Mouse (Mus musculus) brown adipose tissue, adult 24 weeks (tissue): ENCODE measurements around the gene Rhobtb1. TPM values are rescaled to one million over a fixed set of nuclear protein-coding genes. Genes with fewer than 3 reads are reported as not detected.

ENCODE experiments used
- H3K27ac ChIP-seq: fragments of 200-500 bp; replicated peaks from 2 replicates; pipeline ENCODE4 v1.5.1; 2012; ENCODE audit warnings: low read depth, mild to moderate bottlenecking, low read length
- H3K4me1 ChIP-seq: fragments of 200-500 bp; 2 replicates; pipeline ENCODE4 v1.6.1; 2012; ENCODE audit warnings: low read length, mixed read lengths; ENCODE audit not compliant: control insufficient read depth, insufficient read depth, insufficient read length
- H3K4me3 ChIP-seq: fragments of 200-500 bp; 2 replicates; pipeline ENCODE4 v1.5.1; 2012; ENCODE audit warnings: low read depth, mild to moderate bottlenecking, low read length, moderate library complexity; ENCODE audit not compliant: insufficient read depth
- polyA plus RNA-seq: library from polyadenylated mRNA; stranded (reverse); fragments of >200 nt; gene quantifications from 2 replicates; pipeline ENCODE4 v1.2.4, GENCODE M21; 2012; ENCODE audit not compliant: missing spikeins, insufficient read depth, insufficient read length

Rhobtb1 gene
- polyA plus RNA-seq, 1 experiment, result 4.8 TPM

- no peak overlapping the region for H3K4me3 ChIP-seq
- peaks cover 6% of the 10 kb centered on the region; the same call in 1 of the 2 replicates for H3K4me1 ChIP-seq
- no peak overlapping the region for H3K27ac ChIP-seq
These were observed 127.8 kb downstream of the Rhobtb1 start for GRCm38 (mm10) chr10:69278764-69279606.

- H3K4me1 ChIP-seq, result 0 out of 2 replicates have a peak, but pooled peaks cover 2% of the 10 kb centered on the region
- H3K27ac ChIP-seq, result no peak overlapping the region
- no peak overlapping the region for H3K4me3 ChIP-seq
These were observed 128.4 kb downstream of the Rhobtb1 start for GRCm38 (mm10) chr10:69279607-69279978.

GRCm38 (mm10) chr10:69286939-69287338 is 135.7 kb downstream of the Rhobtb1 start:
- peaks cover 4% of the 10 kb centered on the region; the same call in 1 of the 2 replicates for H3K4me1 ChIP-seq
- peak overlapping the region; percentile 33 for H3K27ac ChIP-seq
- no peak overlapping the region for H3K4me3 ChIP-seq

DNA sequence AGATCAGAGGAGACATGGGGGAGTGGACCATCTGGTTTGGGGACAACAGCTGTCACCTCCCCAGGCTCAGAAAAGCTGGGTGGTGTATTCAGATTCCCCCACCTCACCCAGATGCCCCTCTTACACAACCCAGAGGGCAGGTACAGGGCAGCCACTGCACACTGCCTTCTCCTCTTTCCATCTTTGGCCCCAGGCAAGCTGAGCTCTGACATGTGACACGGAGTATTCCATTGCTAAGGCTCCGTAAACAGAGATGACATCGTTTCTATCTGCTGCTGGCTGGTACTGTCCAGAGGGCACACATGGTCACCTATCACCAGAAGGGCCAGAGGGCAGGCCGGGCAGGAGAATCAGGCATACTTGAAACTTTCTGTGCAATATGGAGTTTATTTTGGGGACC is 136.9 kb downstream of the Rhobtb1 start:
- Histone ChIP-seq H3K4me3 (no peak overlapping the region), H3K27ac (no peak overlapping the region), H3K4me1 (peaks cover 4% of the 10 kb centered on the region; the same call in 1 of the 2 replicates)

- Histone ChIP-seq H3K4me3 (no peak overlapping the region), H3K4me1 (peaks cover 4% of the 10 kb centered on the region; the same call in 1 of the 2 replicates), H3K27ac (no peak overlapping the region)
These were observed 137.5 kb downstream of the Rhobtb1 start for GRCm38 (mm10) chr10:69288720-69289119.

- Histone ChIP-seq H3K4me1 (peaks cover 4% of the 10 kb centered on the region; the same call in 1 of the 2 replicates), H3K27ac (peak overlapping the region; percentile 14), H3K4me3 (no peak overlapping the region)
These were observed 139.5 kb downstream of the Rhobtb1 start for GRCm38 (mm10) chr10:69290736-69291135.

GRCm38 (mm10) chr10:69295919-69296318 is 144.7 kb downstream of the Rhobtb1 start:
- H3K4me1 ChIP-seq, result peaks cover 3% of the 10 kb centered on the region; the same call in 1 of the 2 replicates
- H3K27ac ChIP-seq, result no peak overlapping the region
- no peak overlapping the region for H3K4me3 ChIP-seq

GRCm38 (mm10) chr10:69299985-69300384 is 148.8 kb downstream of the Rhobtb1 start:
- Histone ChIP-seq H3K4me1 (peaks cover 3% of the 10 kb centered on the region; the same call in 1 of the 2 replicates), H3K4me3 (no peak overlapping the region), H3K27ac (peak overlapping the region; percentile 35)

DNA sequence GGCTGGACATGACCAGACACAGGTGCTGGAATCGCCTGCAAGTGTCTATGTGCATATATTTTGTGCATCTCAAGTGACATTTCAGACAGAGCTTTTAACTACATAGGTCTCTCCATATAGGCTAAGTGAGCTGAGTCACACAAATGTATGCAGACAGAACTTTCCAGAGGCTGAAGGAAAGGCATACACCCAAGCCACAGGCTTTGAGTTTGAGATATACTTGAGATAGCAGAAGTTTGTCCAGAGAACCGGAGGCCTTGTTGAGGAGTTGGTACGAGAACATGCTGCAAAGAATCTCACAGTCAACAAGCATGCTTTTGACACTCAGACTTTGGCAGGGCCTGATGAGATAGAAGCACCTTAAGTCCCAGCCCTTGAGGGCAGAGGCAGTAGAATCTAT is 151.4 kb downstream of the Rhobtb1 start:
- H3K4me1 ChIP-seq, result peaks cover 7% of the 10 kb centered on the region; the same call in 1 of the 2 replicates
- no peak overlapping the region for H3K4me3 ChIP-seq
- H3K27ac ChIP-seq, result no peak overlapping the region

DNA sequence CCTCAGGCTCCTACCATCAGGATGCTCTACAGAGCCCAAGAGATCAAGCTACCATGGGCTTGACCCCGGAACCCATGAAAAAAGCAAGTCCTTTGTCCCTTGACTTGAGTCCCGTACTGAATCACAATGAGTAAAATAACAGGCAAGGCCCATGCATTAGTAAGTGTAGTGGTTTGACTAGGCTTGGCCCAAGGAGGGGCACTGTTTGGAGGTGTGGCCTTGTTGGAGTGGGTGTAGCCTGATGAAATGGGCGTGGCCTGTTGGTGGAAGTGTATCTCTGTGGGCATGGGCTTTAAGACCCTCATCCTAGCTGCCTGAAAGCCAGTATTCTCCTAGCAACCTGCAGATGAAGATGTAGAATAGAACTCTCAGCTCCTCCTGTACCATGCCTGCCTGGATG is 153.6 kb downstream of the Rhobtb1 start:
- Histone ChIP-seq H3K4me1 (peaks cover 4% of the 10 kb centered on the region; the same call in 1 of the 2 replicates), H3K4me3 (no peak overlapping the region), H3K27ac (no peak overlapping the region)

DNA sequence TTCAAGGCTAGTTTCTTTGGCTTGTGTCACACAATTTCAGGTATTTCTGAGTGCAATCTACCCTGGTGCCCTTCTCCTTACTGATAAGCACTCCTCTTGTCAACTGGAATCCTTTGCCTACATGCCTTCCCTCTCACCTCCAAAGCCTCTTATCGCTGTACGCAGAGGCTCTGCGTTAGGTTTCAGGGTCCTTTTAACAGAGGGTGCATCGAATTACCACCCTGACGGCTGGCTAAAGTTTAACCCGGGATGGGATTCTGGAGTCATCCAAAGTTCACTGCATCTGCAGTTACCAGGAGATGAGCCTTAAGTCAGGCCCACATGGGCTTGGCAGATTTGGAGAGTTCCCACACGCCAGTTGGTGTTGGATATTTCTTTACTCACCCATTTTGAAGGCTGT is 154.4 kb downstream of the Rhobtb1 start:
- no peak overlapping the region for H3K4me3 ChIP-seq
- H3K4me1 ChIP-seq, result peaks cover 4% of the 10 kb centered on the region; the same call in 1 of the 2 replicates
- no peak overlapping the region for H3K27ac ChIP-seq

GRCm38 (mm10) chr10:69306205-69306604 is 155.0 kb downstream of the Rhobtb1 start:
- Histone ChIP-seq H3K4me1 (peaks cover 4% of the 10 kb centered on the region; the same call in 1 of the 2 replicates), H3K27ac (0 out of 2 replicates have a peak overlapping the region, but pooled peaks have one; percentile 1), H3K4me3 (no peak overlapping the region)

DNA sequence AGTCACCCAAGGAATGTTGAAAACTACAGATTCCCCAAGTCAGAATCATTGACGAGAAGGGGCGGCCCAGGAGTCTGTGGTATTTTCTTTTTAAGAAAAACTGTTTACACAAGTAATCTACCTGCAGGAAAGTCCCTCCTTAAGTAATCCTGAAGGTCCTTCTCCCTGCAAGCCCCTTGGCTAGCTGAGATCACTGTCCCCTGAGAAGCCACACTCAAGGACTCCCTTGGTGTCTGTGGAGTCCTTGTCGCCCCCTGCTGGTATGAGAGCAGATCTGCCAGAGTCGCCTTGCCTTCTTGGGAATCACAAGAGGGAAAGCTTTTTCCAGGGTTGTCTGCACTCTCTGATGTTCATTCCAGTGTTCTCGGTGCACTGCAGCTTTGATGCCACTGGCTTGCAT is 155.8 kb downstream of the Rhobtb1 start:
- peaks cover 4% of the 10 kb centered on the region; the same call in 1 of the 2 replicates for H3K4me1 ChIP-seq
- no peak overlapping the region for H3K27ac ChIP-seq

DNA sequence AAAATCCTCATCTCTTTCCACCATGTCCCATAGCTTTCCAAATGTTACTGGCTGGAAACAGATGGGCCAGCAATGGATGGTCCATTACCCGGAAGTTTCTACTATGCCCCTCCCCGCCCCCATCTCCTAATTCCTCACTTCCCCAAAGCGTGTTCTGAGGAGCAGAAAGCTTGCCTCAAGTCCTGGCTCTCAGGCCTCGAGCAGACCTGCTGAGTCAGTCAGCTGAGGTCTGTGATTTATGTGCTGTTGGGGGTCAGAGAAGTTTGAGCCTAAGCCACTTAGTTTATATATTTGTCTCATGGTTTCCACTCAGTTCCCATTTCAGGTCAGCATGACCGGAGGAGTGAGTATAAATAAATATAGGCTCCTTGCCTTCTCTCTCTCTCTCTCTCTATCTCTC is 157.9 kb downstream of the Rhobtb1 start:
- H3K4me3 ChIP-seq, result no peak overlapping the region
- peaks cover 4% of the 10 kb centered on the region; the same call in 1 of the 2 replicates for H3K4me1 ChIP-seq
- no peak overlapping the region for H3K27ac ChIP-seq

More for the DNA sequence above, 155.8 kb downstream of the Rhobtb1 start:
- no peak overlapping the region for H3K4me3 ChIP-seq

DNA sequence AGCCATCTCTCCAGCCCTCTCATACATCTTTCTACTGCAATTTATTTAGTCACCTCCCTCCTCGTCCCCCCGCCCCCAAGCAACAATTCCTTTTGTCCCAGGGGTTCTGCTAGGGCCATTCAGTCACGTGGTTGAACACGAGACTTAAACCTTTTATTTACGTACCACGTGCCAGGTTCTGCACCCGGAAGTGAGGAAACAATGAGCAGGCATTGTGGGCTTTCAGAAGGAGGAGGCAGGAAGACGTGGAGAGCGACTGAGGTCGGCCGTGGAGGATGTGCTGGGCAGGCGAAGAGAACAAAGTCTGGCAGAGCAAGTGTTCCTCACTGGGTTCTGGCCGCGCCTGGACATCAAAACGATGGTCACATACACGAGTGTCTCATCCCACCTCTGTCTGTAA is 160.6 kb downstream of the Rhobtb1 start:
- no peaks in the 10 kb centered on the region; the same call in 1 of the 2 replicates for H3K4me1 ChIP-seq

GRCm38 (mm10) chr10:69313944-69314343 is 162.7 kb downstream of the Rhobtb1 start:
- Histone ChIP-seq H3K4me1 (no peaks in the 10 kb centered on the region), H3K4me3 (no peak overlapping the region), H3K27ac (no peak overlapping the region)

More for the DNA sequence above, 160.6 kb downstream of the Rhobtb1 start:
- no peak overlapping the region for H3K27ac ChIP-seq
- no peak overlapping the region for H3K4me3 ChIP-seq
